Mouse (Mus musculus) heart, postnatal 0 days (tissue): Measurements from ENCODE around the gene Fam172a.

Experiments used
- CTCF ChIP-seq: IDR thresholded peaks from 2 replicates; pipeline ENCODE4 v1.5.1; 2016; ENCODE audit warnings: antibody characterized with exemption, control low read depth, low read depth
- EP300 ChIP-seq: IDR thresholded peaks from 2 replicates; pipeline ENCODE4 v1.6.1; 2016; ENCODE audit warnings: antibody characterized with exemption, low read depth

DNA sequence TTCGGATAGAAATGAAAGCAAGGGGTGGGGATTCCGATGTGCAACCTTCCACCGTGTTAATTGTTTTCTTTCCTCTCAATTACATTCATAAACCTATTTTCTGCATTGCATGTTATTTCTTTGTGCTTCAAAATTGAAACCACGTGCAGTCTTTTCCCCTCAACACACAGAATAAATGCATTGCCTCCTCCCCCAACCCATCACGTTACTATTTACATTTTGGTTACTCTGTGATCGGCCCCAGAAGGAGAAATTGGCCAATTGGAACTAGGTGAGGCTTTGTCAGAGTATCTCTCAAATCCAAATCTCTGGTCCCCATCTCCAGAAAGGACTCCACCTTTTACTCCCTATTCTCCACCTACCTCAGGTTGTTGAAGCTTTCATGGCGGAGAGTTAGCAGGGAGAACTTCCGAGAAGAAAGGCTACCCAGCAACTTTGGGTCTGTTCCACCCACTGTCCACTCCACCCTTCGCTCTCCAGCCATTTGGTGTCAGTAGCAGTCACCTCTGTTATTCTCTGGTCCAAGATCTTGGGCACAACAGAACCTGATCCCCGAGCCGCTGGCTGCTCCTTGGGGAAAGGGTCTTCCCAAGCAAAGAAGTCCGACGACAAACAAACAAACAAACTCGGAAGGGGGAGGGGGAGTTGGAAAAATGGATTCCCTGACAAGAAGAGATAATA is 483.1 kb downstream of the Fam172a start:
- TF ChIP-seq CTCF (no peak), EP300 (no peak)
